21 mouse cellular contexts compared by ENCODE assay signal in the genomic region with DNA sequence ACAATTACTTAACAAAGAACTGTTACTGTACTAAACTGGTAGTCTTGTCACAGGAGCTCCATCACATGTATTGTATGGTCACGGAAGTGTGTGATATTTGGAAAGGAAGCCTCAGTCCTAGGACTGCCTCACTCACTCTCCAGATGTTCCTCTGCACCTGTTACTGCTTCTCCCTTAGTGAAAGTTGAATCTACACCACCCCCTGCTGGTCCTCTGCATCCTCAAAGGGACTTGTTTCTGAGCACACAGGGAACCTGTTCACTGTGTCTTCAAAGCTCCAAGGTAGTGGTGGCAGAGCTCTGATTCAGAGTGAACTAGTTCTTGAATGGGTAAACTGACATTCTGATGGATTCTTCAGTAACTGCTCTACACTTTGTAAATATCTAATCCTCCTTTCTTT.
DNase-seq lines count a peak whose midpoint lies in the region; ATAC-seq and TF ChIP-seq lines count a peak whose summit lies in the region.
"Had no signal": no experiment of that assay in that cellular context is flagged by ENCODE, and none has a peak within 500 bp of the region (broad histone marks: within the 10 kb centered on the region; RNA-seq: fewer than 3 reads in every experiment).

No protein-coding gene starts in this region.

- no peaks in the 10 kb centered on the region for H3K36me3 ChIP-seq in MEL (ENCODE audit: control insufficient read depth in 1 of 2, insufficient read depth in 2 of 2, low read length in 2 of 2)
- H3K36me3 ChIP-seq: forebrain, embryonic 12.5 days; G1E; hindbrain, embryonic 15.5 days; neural tube, embryonic 15.5 days had no signal

- no peaks in the 10 kb centered on the region for H3K27me3 ChIP-seq in MEL (ENCODE audit: control insufficient read depth in 1 of 2, insufficient read depth in 2 of 2, low read length in 2 of 2)
- H3K27me3 ChIP-seq: CH12.LX; forebrain, embryonic 12.5 days; hindbrain, embryonic 15.5 days; neural tube, embryonic 15.5 days had no signal

- no peaks in the 10 kb centered on the region for H3K4me1 ChIP-seq in MEL (ENCODE audit: control insufficient read depth in 1 of 2, insufficient read depth in 2 of 2, low read length in 2 of 2)
- H3K4me1 ChIP-seq: forebrain, embryonic 12.5 days; hindbrain, embryonic 15.5 days; neural tube, embryonic 15.5 days had no signal

- TF ChIP-seq RAD21 in MEL (IDR thresholded peaks at IDR 0.05; ENCODE audit: low read depth, low read length), result no peak

- no peak overlapping the region for H3K4me3 ChIP-seq in MEL (ENCODE audit: control insufficient read depth in 1 of 2, insufficient read depth in 1 of 2, low read depth in 2 of 2, low read length in 2 of 2)
- no peak overlapping the region for H3K4me3 ChIP-seq in gastrocnemius, adult 2 months
- H3K4me3 ChIP-seq: forebrain, embryonic 12.5 days; hindbrain, embryonic 15.5 days; layer of hippocampus, adult 2 months; neural tube, embryonic 15.5 days had no signal

- intact Hi-C loops in gastrocnemius, adult 2 months (cut with DNase I), result no loop called here

- H3K79me2 ChIP-seq in MEL (ENCODE audit: control insufficient read depth, insufficient read depth, low read length, poor library complexity), result no peaks in the 10 kb centered on the region

- no peak overlapping the region for H3K9ac ChIP-seq in MEL (ENCODE audit: control insufficient read depth, low read depth, low read length, poor library complexity, severe bottlenecking)
- H3K9ac ChIP-seq: forebrain, embryonic 12.5 days; hindbrain, embryonic 15.5 days; neural tube, embryonic 15.5 days had no signal

- no peak for TF ChIP-seq POLR2A in MEL (IDR thresholded peaks at IDR 0.05; ENCODE audit: control insufficient read depth in 1 of 2, insufficient read depth in 1 of 2, low read depth in 1 of 2, low read length in 2 of 2, poor library complexity in 1 of 2)

- no peak for ATAC-seq in erythroid progenitor cell, adult 5-6 weeks (replicated peaks; ENCODE audit: low FRiP score, poor library complexity, severe bottlenecking)
- no peak for ATAC-seq in cerebellum, adult (ENCODE audit: insufficient number of reproducible peaks, low FRiP score, low TSS enrichment)
- ATAC-seq: intestine, embryonic 16.5 days had no signal

- no peaks in the 10 kb centered on the region for H3K9me3 ChIP-seq in MEL (replicated peaks; ENCODE audit: insufficient read depth, low read length)

- no peak for TF ChIP-seq CTCF in MEL (IDR thresholded peaks at IDR 0.05 in 2 of 3, conservative IDR thresholded peaks at IDR 0.05 in 1 of 3; ENCODE audit: control insufficient read depth in 1 of 3, insufficient read depth in 1 of 3, low read depth in 2 of 3, low read length in 3 of 3, poor library complexity in 1 of 3, severe bottlenecking in 1 of 3)
- TF ChIP-seq CTCF in gastrocnemius, adult 2 months (IDR thresholded peaks at IDR 0.05), result no peak

- no peak for TF ChIP-seq EP300 in MEL (IDR thresholded peaks at IDR 0.05; ENCODE audit: low read depth in 1 of 2, low read length in 2 of 2)

- DNase-seq in MEL (ENCODE audit: low read depth, low spot score) (peak; percentile 6), adipocyte (ENCODE audit: low spot score) (peak; percentile 2)
- DNase-seq in thymus, postnatal 0 days (ENCODE audit: low spot score), result peak; percentile 63
- no peak for DNase-seq in urinary bladder, adult 18-20 months (ENCODE audit: low spot score in 2 of 2)
- no peak for DNase-seq in gastrocnemius, adult 2 months
- DNase-seq: adrenal gland, adult 2 months; cerebellum, adult 18-20 months; cerebellum, postnatal 14 days; kidney, adult 9 months; kidney, postnatal 14 days; lung, adult 18-20 months; lung, postnatal 10 days had no signal

- no peak overlapping the region for H3K27ac ChIP-seq in MEL (ENCODE audit: control insufficient read depth, low read depth, low read length)
- no peak overlapping the region for H3K27ac ChIP-seq in gastrocnemius, adult 2 months
- H3K27ac ChIP-seq: forebrain, embryonic 12.5 days; hindbrain, embryonic 15.5 days; layer of hippocampus, adult 2 months; neural tube, embryonic 15.5 days had no signal

TF ChIP-seq in MEL, 35 proteins besides CTCF, POLR2A, EP300 and RAD21:
- no peak for TF ChIP-seq CHD1 (IDR thresholded peaks at IDR 0.05; ENCODE audit: low read depth, low read length)
- TF ChIP-seq POLR2AphosphoS2 (IDR thresholded peaks at IDR 0.05; ENCODE audit: low read length), result no peak
- TF ChIP-seq CHD2 (IDR thresholded peaks at IDR 0.05; ENCODE audit: low read length), result no peak
- no peak for TF ChIP-seq GATA1 (IDR thresholded peaks at IDR 0.05; ENCODE audit: low read depth, low read length)
- no peak for TF ChIP-seq BHLHE40 (IDR thresholded peaks at IDR 0.05; ENCODE audit: borderline replicate concordance, low read depth, low read length)
- TF ChIP-seq NELFE (IDR thresholded peaks at IDR 0.05; ENCODE audit: low read depth, low read length), result no peak

Comparison
In these comparisons a context has a peak if more than half of its experiments do, and no peak if none do; other contexts are left out.
1. DNase-seq: peak in MEL (single experiment), adipocyte (single experiment) and thymus, postnatal 0 days (single experiment); none in urinary bladder, adult 18-20 months (0 of 2) and gastrocnemius, adult 2 months (single experiment).